Mouse (Mus musculus): ENCODE results near the gene Bfsp2. TPM values are rescaled to one million over a fixed set of nuclear protein-coding genes. Genes with fewer than 3 reads are reported as not detected.

Bfsp2 gene
- polyA plus RNA-seq, 1 experiment from 2014 or later, result 2.1 TPM

- Histone ChIP-seq H3K9me3 (replicated peaks) (no peaks in the 10 kb centered on the region), H3K9ac (no peak overlapping the region), H3K36me3 (no peaks in the 10 kb centered on the region), H3K27ac (no peak overlapping the region), H3K4me3 (no peak overlapping the region), H3K4me1 (peaks cover 7% of the 10 kb centered on the region), H3K4me2 (replicated peaks) (no peak overlapping the region), H3K27me3 (no peaks in the 10 kb centered on the region)
- no peak for ATAC-seq (ENCODE audit: low FRiP score)
- 93% methylated on average over 6 of the region's 6 CpGs for WGBS
These were observed 91.0 kb downstream of the Bfsp2 start for GRCm38 (mm10) chr9:103389261-103389660.

GRCm38 (mm10) chr9:103387011-103387653 is 93.1 kb downstream of the Bfsp2 start:
- no peaks in the 10 kb centered on the region for H3K36me3 ChIP-seq
- H3K4me1 ChIP-seq, result peaks cover 7% of the 10 kb centered on the region
- H3K9ac ChIP-seq, result no peak overlapping the region
- no peak for ATAC-seq (ENCODE audit: low FRiP score)
- H3K27ac ChIP-seq, result peak overlapping the region; percentile 23; the same call in 1 of the 2 replicates
- H3K27me3 ChIP-seq, result no peaks in the 10 kb centered on the region
- no peaks in the 10 kb centered on the region for H3K9me3 ChIP-seq (replicated peaks)
- no peak overlapping the region for H3K4me2 ChIP-seq (replicated peaks)
- WGBS, result 62% methylated on average over 10 of the region's 10 CpGs
- no peak overlapping the region for H3K4me3 ChIP-seq

DNA sequence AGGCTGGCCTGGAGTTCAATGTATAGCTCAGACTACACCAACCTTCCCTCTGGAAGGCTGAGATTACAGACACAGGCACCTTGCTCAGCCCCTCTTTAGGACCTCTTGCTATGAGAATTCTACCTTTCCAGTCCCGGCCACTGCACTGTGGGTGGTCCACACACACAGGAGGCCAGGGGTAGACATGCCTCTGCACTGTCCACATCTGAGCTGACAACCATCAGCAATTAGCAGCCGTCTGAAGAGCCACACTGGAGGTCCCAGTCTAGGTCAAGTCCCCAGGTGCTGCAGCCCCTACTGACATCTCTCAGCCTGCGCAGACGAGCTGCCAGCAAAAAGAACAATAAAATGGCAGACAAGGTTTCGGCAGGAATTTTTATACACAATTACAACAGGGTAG is 93.6 kb downstream of the Bfsp2 start:
- H3K27me3 ChIP-seq, result no peaks in the 10 kb centered on the region
- no peaks in the 10 kb centered on the region for H3K9me3 ChIP-seq (replicated peaks)
- no peak overlapping the region for H3K4me3 ChIP-seq
- no peak overlapping the region for H3K9ac ChIP-seq
- H3K4me1 ChIP-seq, result peaks cover 7% of the 10 kb centered on the region
- 0 out of 2 replicates have a peak overlapping the region, but pooled peaks have one; percentile 23 for H3K27ac ChIP-seq
- 36% methylated on average over 5 of the region's 5 CpGs for WGBS
- ATAC-seq (ENCODE audit: low FRiP score), result no peak
- H3K4me2 ChIP-seq (replicated peaks), result no peak overlapping the region
- no peaks in the 10 kb centered on the region for H3K36me3 ChIP-seq

DNA sequence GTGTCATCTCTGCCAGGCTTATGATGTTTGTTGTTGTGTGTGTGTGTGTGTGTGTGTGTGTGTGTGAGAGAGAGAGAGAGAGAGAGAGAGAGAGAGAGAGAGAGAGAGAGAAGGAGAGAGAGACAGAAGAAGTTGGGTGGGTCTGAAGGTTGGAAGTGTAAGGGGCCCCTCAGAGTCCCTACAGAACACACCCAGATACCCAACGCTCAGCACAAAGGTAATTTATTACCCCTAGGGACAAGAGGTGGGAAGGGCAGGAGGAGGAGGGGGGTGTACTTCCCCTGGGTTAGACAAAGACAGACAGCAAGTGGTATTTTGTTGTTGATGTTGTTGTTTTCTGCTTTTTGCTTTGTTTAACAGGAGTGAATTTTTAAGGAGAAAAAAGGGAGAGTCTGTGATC is 94.6 kb downstream of the Bfsp2 start:
- H3K4me1 ChIP-seq, result peaks cover 7% of the 10 kb centered on the region
- H3K4me3 ChIP-seq, result no peak overlapping the region
- H3K4me2 ChIP-seq (replicated peaks), result no peak overlapping the region
- no peak for ATAC-seq (ENCODE audit: low FRiP score)
- H3K9ac ChIP-seq, result no peak overlapping the region
- H3K27ac ChIP-seq, result no peak overlapping the region
- no peaks in the 10 kb centered on the region for H3K27me3 ChIP-seq
- WGBS, result 41% methylated on average over 1 of the region's 1 CpGs
- H3K9me3 ChIP-seq (replicated peaks), result no peaks in the 10 kb centered on the region
- H3K36me3 ChIP-seq, result no peaks in the 10 kb centered on the region

- WGBS, result 82% methylated on average over 4 of the region's 4 CpGs
- no peak overlapping the region for H3K27ac ChIP-seq
- no peak overlapping the region for H3K4me3 ChIP-seq
- H3K27me3 ChIP-seq, result no peaks in the 10 kb centered on the region
- no peaks in the 10 kb centered on the region for H3K9me3 ChIP-seq (replicated peaks)
- ATAC-seq (ENCODE audit: low FRiP score), result no peak
- no peak overlapping the region for H3K9ac ChIP-seq
- H3K4me1 ChIP-seq, result peaks cover 7% of the 10 kb centered on the region
- H3K4me2 ChIP-seq (replicated peaks), result no peak overlapping the region
- H3K36me3 ChIP-seq, result no peaks in the 10 kb centered on the region
These were observed 96.0 kb downstream of the Bfsp2 start for GRCm38 (mm10) chr9:103384141-103384796.

GRCm38 (mm10) chr9:103383576-103383975 is 96.6 kb downstream of the Bfsp2 start:
- Histone ChIP-seq H3K4me2 (replicated peaks) (no peak overlapping the region), H3K4me1 (peaks cover 7% of the 10 kb centered on the region), H3K27me3 (no peaks in the 10 kb centered on the region), H3K9me3 (replicated peaks) (no peaks in the 10 kb centered on the region), H3K9ac (no peak overlapping the region), H3K27ac (no peak overlapping the region), H3K4me3 (no peak overlapping the region), H3K36me3 (no peaks in the 10 kb centered on the region)
- WGBS, result 97% methylated on average over 1 of the region's 1 CpGs
- ATAC-seq (ENCODE audit: low FRiP score), result no peak

- WGBS, result 78% methylated on average over 6 of the region's 6 CpGs
- Histone ChIP-seq H3K27me3 (no peaks in the 10 kb centered on the region), H3K4me2 (replicated peaks) (no peak overlapping the region), H3K36me3 (no peaks in the 10 kb centered on the region), H3K4me1 (peaks cover 7% of the 10 kb centered on the region), H3K9ac (no peak overlapping the region), H3K4me3 (no peak overlapping the region), H3K27ac (no peak overlapping the region), H3K9me3 (replicated peaks) (no peaks in the 10 kb centered on the region)
- ATAC-seq (ENCODE audit: low FRiP score), result no peak
These were observed 97.2 kb downstream of the Bfsp2 start for GRCm38 (mm10) chr9:103382989-103383388.

DNA sequence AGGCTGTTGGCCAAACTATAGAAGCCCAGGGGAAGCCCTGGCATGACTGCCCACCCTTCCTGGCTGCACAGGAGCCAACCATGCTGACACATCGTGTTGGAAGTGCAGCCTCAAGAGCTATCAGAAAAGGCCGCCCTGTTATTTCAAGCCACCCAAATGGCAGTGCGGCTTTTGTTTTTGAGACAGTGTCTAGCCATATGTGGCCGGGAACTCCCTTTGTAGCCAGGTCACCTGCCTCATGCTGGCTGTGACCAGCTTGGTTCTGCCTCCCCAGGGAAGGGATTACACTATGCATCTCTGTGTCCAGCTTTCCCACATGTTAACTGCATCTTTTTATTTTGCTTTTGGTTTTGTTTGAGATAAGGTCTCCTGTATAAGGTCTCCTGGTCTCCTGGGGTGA is 99.7 kb downstream of the Bfsp2 start:
- Histone ChIP-seq H3K4me2 (replicated peaks) (no peak overlapping the region), H3K36me3 (no peaks in the 10 kb centered on the region), H3K27me3 (no peaks in the 10 kb centered on the region), H3K4me3 (no peak overlapping the region), H3K4me1 (no peaks in the 10 kb centered on the region), H3K9me3 (replicated peaks) (no peaks in the 10 kb centered on the region), H3K27ac (no peak overlapping the region), H3K9ac (no peak overlapping the region)
- no peak for ATAC-seq (ENCODE audit: low FRiP score)
- 87% methylated on average over 4 of the region's 4 CpGs for WGBS

DNA sequence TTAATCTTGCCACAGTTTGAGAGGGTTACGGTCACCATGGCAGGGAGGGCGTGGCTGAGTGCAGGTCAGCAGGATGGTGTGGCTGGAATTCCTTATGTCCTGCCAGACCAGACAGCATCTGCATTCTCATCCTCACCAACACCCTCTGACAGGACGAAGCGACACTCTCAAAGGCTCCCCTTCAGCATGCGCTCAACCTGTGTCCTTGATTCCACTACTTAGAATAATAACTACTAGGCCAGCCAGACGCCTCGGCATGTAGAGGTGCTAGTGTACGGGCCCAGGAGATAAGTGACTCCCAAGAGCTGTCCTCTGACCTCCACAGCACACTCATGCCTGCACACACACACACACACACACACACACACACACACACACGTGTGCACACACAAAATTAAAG is 101.0 kb downstream of the Bfsp2 start:
- ATAC-seq (ENCODE audit: low FRiP score), result no peak
- H3K36me3 ChIP-seq, result no peaks in the 10 kb centered on the region
- no peak overlapping the region for H3K27ac ChIP-seq
- 73% methylated on average over 9 of the region's 9 CpGs for WGBS
- H3K4me3 ChIP-seq, result no peak overlapping the region
- no peaks in the 10 kb centered on the region for H3K27me3 ChIP-seq
- no peaks in the 10 kb centered on the region for H3K9me3 ChIP-seq (replicated peaks)
- no peak overlapping the region for H3K4me2 ChIP-seq (replicated peaks)
- H3K9ac ChIP-seq, result no peak overlapping the region
- H3K4me1 ChIP-seq, result no peaks in the 10 kb centered on the region

DNA sequence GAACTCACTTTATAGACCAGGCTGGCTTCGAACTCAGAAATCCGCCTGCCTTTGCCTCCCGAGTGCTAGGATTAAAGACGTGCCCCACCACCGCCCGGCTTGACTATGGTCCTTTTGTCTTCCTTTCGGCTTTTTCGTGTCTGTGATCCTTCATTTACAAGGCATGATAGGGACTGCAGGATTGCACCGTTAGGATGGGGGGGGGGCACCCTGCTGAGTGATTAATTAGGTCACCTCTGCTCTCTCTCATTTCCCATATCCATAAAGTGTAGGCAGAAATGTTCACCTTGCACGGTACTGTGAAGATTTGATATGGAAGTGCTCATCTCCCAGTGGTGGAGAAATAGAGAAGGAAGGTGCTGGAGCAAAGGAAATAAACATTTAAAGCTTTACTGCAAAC is 101.5 kb downstream of the Bfsp2 start:
- H3K4me3 ChIP-seq, result no peak overlapping the region
- no peak overlapping the region for H3K4me2 ChIP-seq (replicated peaks)
- no peak overlapping the region for H3K9ac ChIP-seq
- no peak for ATAC-seq (ENCODE audit: low FRiP score)
- H3K4me1 ChIP-seq, result no peaks in the 10 kb centered on the region
- no peaks in the 10 kb centered on the region for H3K9me3 ChIP-seq (replicated peaks)
- H3K27ac ChIP-seq, result no peak overlapping the region
- 58% methylated on average over 10 of the region's 10 CpGs for WGBS
- H3K36me3 ChIP-seq, result no peaks in the 10 kb centered on the region
- H3K27me3 ChIP-seq, result no peaks in the 10 kb centered on the region

DNA sequence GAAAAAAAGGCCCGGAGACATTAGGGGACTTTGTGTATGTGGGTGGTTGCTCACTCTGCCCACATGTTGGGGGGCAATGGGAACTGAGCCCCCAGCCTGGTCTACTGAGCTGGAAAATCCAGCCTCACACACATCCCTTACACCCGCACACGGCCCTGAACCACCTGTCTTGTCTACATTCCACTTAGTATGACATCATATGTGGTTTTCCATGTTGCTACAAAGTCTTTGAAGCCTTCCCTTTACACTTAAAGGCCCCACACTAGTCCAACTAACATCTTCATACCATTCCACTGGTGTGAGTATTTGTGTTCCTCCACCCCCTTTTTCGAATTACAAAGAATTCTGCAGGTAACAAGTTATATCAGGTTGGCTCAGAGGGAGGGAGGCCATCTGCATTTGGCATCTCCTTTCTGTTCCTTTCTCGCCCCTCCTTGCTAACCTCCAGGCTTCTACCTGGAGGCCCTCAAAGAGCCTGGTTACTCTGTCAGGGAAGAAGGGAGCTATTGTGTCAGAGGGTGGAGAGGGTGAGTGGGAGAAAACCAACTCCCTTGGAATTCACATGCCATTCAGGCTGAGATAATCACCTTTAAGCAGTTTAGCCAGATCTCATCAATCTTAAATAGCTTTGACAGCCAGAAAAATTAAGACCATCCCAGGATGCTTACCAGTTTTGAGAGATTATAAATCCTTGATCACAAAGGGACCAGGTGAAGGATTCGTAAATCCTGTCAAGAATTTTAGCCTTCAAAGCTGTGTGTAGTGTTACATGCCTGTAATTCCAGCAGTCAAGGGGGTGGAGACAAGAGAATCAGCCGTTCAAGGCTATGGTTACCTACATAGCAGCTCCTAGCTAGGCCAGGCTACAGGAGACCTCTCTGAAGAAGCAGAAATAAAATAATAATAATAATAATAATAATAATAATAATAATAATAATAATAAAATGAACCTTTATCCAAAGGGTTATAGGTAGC is 103.6 kb downstream of the Bfsp2 start:
- Histone ChIP-seq H3K27me3 (no peaks in the 10 kb centered on the region), H3K27ac (no peak overlapping the region), H3K4me3 (no peak overlapping the region), H3K9ac (no peak overlapping the region), H3K4me1 (no peaks in the 10 kb centered on the region), H3K4me2 (replicated peaks) (no peak overlapping the region), H3K9me3 (replicated peaks) (no peaks in the 10 kb centered on the region), H3K36me3 (no peaks in the 10 kb centered on the region)
- ATAC-seq (ENCODE audit: low FRiP score), result no peak
- 71% methylated on average over 7 of the region's 7 CpGs for WGBS

Measured in hindbrain, embryonic 12.5 days (tissue).